Mouse (Mus musculus) lung, embryonic 14.5 days (tissue): ENCODE measurements around the gene Tcf7l1. TPM values are rescaled to one million over a fixed set of nuclear protein-coding genes. Genes with fewer than 3 reads are reported as not detected.
A peak's percentile ranks its signal among the peaks of the same experiment; 100 is the strongest.

Experiments
- ATAC-seq: fragments of 200-750 bp; cut with Nextera tagmentation; 2 replicates; pipeline ENCODE4 v1.8.0; 2017; ENCODE audit warnings: mild to moderate bottlenecking, moderate TSS enrichment, moderate library complexity; ENCODE audit not compliant: insufficient read depth
- DNase-seq: peaks from one replicate; pipeline ENCODE4 v3.0.0-alpha.2; 2015
- H3K27ac ChIP-seq: fragments of 300-500 bp; sonication (generic); 2 replicates; pipeline ENCODE4 v1.5.1; 2014; ENCODE audit warnings: low read depth, mild to moderate bottlenecking, moderate library complexity
- H3K27me3 ChIP-seq: fragments of 300-500 bp; sonication (generic); 2 replicates; pipeline ENCODE4 v1.6.1; 2014; ENCODE audit warnings: low read length, control low read depth; ENCODE audit not compliant: insufficient read depth
- H3K36me3 ChIP-seq: fragments of 300-500 bp; sonication (generic); 2 replicates; pipeline ENCODE4 v1.6.1; 2014; ENCODE audit warnings: control low read depth; ENCODE audit not compliant: insufficient read depth
- H3K4me1 ChIP-seq: fragments of 300-500 bp; sonication (generic); 2 replicates; pipeline ENCODE4 v1.6.1; 2014; ENCODE audit warnings: antibody characterized with exemption, control low read depth; ENCODE audit not compliant: insufficient read depth
- H3K4me2 ChIP-seq: fragments of 300-500 bp; sonication (generic); 2 replicates; pipeline ENCODE4 v1.6.1; 2014; ENCODE audit warnings: mild to moderate bottlenecking
- H3K4me3 ChIP-seq: fragments of 300-500 bp; sonication (generic); 2 replicates; pipeline ENCODE4 v1.5.1; 2014; ENCODE audit warnings: low read depth, low read length
- H3K9ac ChIP-seq: fragments of 300-500 bp; sonication (generic); 2 replicates; pipeline ENCODE4 v1.6.1; 2014
- H3K9me3 ChIP-seq: fragments of 300-500 bp; sonication (generic); 2 replicates; pipeline ENCODE4 v1.6.1; 2016; ENCODE audit warnings: low read depth, low read length, control low read depth
- CTCF ChIP-seq: IDR thresholded peaks from 2 replicates; pipeline ENCODE4 v1.5.1; 2016; ENCODE audit warnings: antibody characterized with exemption, low read depth
- WGBS: fragments of 180-500 bp; shearing (Covaris S2); extraction: QIAGEN DNeasy Blood & Tissue Kit; methylation state at CpG from one replicate; pipeline ENCODE4 v1.1.7; 2014; 5-methylcytosine and 5-hydroxymethylcytosine counted together
- polyA plus RNA-seq: library from polyadenylated mRNA; unstranded; fragments of >200 nt; fragmentation: Nextera tagmentation; extraction: Ambion mirVana; gene quantifications from 2 replicates; pipeline ENCODE4 v1.2.1, GENCODE M21; 2014

The Tcf7l1 gene
- polyA plus RNA-seq, 1 experiment from 2014 or later, result 41.1 TPM

GRCm38 (mm10) chr6:72664290-72664689 lies 124.8 kb downstream of the Tcf7l1 start:
- H3K9ac ChIP-seq, result no peak overlapping the region
- H3K4me2 ChIP-seq, result no peak overlapping the region
- H3K4me1 ChIP-seq, result peaks cover 29% of the 10 kb centered on the region
- no peaks in the 10 kb centered on the region for H3K27me3 ChIP-seq
- no peak overlapping the region for H3K27ac ChIP-seq
- H3K9me3 ChIP-seq, result no peaks in the 10 kb centered on the region
- 39% methylated on average over 8 of the region's 8 CpGs for WGBS
- no peak for TF ChIP-seq CTCF
- no peaks in the 10 kb centered on the region for H3K36me3 ChIP-seq
- DNase-seq (no peak), ATAC-seq (no peak)
- no peak overlapping the region for H3K4me3 ChIP-seq

GRCm38 (mm10) chr6:72663000-72663399 lies 126.1 kb downstream of the Tcf7l1 start:
- Histone ChIP-seq H3K27ac (peak overlapping the region; percentile 60), H3K4me1 (peaks cover 29% of the 10 kb centered on the region), H3K9ac (no peak overlapping the region), H3K4me3 (no peak overlapping the region), H3K36me3 (no peaks in the 10 kb centered on the region), H3K4me2 (no peak overlapping the region), H3K9me3 (no peaks in the 10 kb centered on the region), H3K27me3 (no peaks in the 10 kb centered on the region)
- DNase-seq (no peak), ATAC-seq (no peak)
- 8% methylated on average over 1 of the region's 1 CpGs for WGBS
- TF ChIP-seq CTCF, result peak; percentile 20; the same call in 1 of the 2 replicates

GRCm38 (mm10) chr6:72660391-72660720 lies 128.7 kb downstream of the Tcf7l1 start:
- H3K27me3 ChIP-seq, result no peaks in the 10 kb centered on the region
- TF ChIP-seq CTCF, result no peak
- H3K4me1 ChIP-seq, result peaks cover 43% of the 10 kb centered on the region
- WGBS, result 73% methylated on average over 6 of the region's 6 CpGs
- no peak overlapping the region for H3K9ac ChIP-seq
- H3K4me3 ChIP-seq, result no peak overlapping the region
- no peaks in the 10 kb centered on the region for H3K36me3 ChIP-seq
- H3K27ac ChIP-seq, result peak overlapping the region; percentile 58; the same call in 1 of the 2 replicates
- ATAC-seq, result no peak
- DNase-seq, result no peak
- H3K4me2 ChIP-seq, result no peak overlapping the region
- no peaks in the 10 kb centered on the region for H3K9me3 ChIP-seq

DNA sequence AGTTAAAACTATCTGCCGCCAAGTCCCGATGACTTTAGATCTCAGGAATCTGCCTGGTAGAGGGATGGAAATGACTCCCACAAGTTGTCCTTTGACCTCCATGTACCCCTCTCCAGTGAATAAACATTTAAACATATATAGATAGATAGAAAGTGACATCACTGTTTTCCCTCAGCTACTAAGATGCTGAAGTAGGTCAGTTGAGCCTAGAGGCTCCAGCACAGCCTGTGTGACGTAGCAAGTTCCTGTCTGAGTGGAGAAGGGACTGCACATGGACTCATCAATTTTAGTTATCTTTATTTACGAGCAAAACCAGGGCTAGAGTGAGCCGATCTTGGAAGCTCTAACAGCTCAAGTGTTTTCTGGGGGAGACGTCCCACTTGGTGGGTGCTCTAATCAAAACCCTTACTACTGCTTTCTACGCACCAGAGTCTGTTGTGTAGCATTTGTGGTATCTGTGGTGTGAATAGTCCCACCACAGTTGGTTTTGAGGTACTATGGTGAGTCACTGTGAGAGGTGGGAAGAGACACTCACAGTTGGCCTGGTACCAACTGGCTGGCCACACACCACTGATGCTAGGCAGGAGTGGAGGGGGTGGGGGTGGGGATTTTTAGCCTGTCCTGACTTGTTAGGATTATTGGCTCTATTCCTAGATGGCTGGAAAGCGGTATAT lies 129.2 kb downstream of the Tcf7l1 start:
- no peak overlapping the region for H3K4me2 ChIP-seq
- TF ChIP-seq CTCF, result no peak
- no peaks in the 10 kb centered on the region for H3K9me3 ChIP-seq
- no peak overlapping the region for H3K9ac ChIP-seq
- no peaks in the 10 kb centered on the region for H3K27me3 ChIP-seq
- H3K27ac ChIP-seq, result peak overlapping the region; percentile 58; the same call in 1 of the 2 replicates
- peak; percentile 42 for ATAC-seq
- H3K4me3 ChIP-seq, result no peak overlapping the region
- H3K4me1 ChIP-seq, result peaks cover 48% of the 10 kb centered on the region
- 36% methylated on average over 8 of the region's 8 CpGs for WGBS
- DNase-seq, result peak; percentile 70
- H3K36me3 ChIP-seq, result no peaks in the 10 kb centered on the region

GRCm38 (mm10) chr6:72658006-72658405 lies 131.0 kb downstream of the Tcf7l1 start:
- ATAC-seq, result no peak
- Histone ChIP-seq H3K4me3 (no peak overlapping the region), H3K27ac (no peak overlapping the region), H3K27me3 (no peaks in the 10 kb centered on the region), H3K9me3 (no peaks in the 10 kb centered on the region), H3K4me2 (no peak overlapping the region), H3K9ac (no peak overlapping the region), H3K36me3 (no peaks in the 10 kb centered on the region), H3K4me1 (peaks cover 51% of the 10 kb centered on the region)
- DNase-seq, result peak; percentile 73
- WGBS, result 58% methylated on average over 3 of the region's 3 CpGs
- peak; percentile 67 for TF ChIP-seq CTCF

DNA sequence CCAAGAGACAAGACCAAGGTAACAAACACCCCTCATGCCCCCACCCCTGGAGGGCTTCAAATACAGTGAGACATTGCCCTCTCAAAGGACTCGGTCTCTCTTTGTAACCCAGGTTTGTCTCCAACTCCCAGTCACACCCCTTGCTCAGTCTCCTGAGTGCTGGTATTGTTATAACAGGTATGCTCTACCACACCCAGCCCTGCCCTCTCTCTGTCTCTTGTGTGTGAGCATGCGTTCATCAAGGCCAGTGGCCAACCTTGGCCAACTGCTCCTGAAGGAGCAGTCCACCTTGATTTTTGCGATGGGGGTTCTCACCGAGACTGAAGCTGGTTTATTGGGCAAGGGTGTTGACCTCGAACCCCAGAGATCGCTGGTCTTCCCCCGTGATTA lies 133.0 kb downstream of the Tcf7l1 start:
- Histone ChIP-seq H3K4me1 (peaks cover 48% of the 10 kb centered on the region), H3K9me3 (no peaks in the 10 kb centered on the region), H3K27me3 (no peaks in the 10 kb centered on the region), H3K36me3 (no peaks in the 10 kb centered on the region), H3K27ac (peak overlapping the region; percentile 87), H3K4me3 (no peak overlapping the region), H3K4me2 (peak overlapping the region; percentile 50), H3K9ac (no peak overlapping the region)
- WGBS, result 84% methylated on average over 7 of the region's 7 CpGs
- TF ChIP-seq CTCF, result no peak
- no peak for DNase-seq
- no peak for ATAC-seq

DNA sequence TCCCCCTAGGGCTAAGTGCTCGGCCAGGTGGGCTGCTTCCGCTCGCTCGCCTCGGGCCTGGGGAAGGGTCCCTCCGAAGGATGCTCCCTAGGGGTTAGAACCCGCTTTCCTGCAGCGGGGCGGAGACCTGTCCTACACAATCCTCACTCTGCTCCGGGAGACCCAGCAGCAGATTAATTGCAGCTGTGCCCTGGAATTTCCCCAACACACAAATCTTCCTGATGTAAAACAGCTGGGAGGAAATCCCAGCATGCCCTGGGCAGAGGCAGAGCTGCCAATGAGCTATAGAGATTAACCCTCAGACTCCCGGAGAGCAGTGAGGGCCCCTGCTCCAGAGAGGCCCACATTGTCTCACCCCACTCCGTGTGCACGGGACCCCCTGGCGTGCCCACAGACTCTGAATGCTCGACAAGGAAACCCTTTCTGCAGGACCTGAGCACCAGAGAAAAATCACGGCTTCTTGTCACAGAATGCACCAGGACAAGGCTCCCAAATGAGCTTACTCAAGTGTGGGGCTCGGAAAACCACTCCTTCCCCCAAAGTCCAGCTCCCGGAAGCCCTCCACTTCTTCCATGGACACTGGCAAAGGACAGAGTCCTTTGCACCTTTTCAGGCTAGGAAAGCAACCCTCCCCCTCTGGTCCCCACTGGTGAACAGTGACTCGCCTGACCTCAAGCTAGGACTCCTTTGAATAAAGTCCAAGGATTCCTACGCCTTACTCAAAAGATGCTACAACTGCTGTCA lies 133.6 kb downstream of the Tcf7l1 start:
- TF ChIP-seq CTCF, result no peak
- Histone ChIP-seq H3K4me2 (peak overlapping the region; percentile 50), H3K27me3 (no peaks in the 10 kb centered on the region), H3K4me1 (peaks cover 42% of the 10 kb centered on the region), H3K4me3 (peak overlapping the region; percentile 17; the same call in 1 of the 2 replicates), H3K36me3 (no peaks in the 10 kb centered on the region), H3K27ac (peak overlapping the region; percentile 87), H3K9me3 (no peaks in the 10 kb centered on the region), H3K9ac (0 out of 2 replicates have a peak overlapping the region, but pooled peaks have one; percentile 2)
- WGBS, result 20% methylated on average over 20 of the region's 20 CpGs
- DNase-seq (peak; percentile 96), ATAC-seq (peak; percentile 90)
